Mouse (Mus musculus) lung, embryonic 15.5 days (tissue): ENCODE measurements around the gene Cadm3. TPM values are rescaled to one million over a fixed set of nuclear protein-coding genes. Genes with fewer than 3 reads are reported as not detected.
"Not testable (repeated sequence)": the region's sequence is repeated elsewhere in the genome, so short reads cannot be mapped to it uniquely, and the experiment has no call there.

Experiments
- ATAC-seq: fragments of 200-750 bp; cut with Nextera tagmentation; 2 replicates; pipeline ENCODE4 v1.8.0; 2017; ENCODE audit warnings: moderate number of reproducible peaks, borderline replicate concordance; ENCODE audit not compliant: low FRiP score, low TSS enrichment; ENCODE audit errors: extremely low read depth
- H3K27ac ChIP-seq: fragments of 300-500 bp; sonication (generic); 2 replicates; pipeline ENCODE4 v1.5.1; 2015; ENCODE audit warnings: moderate library complexity, mild to moderate bottlenecking, inconsistent platforms
- H3K27me3 ChIP-seq: fragments of 300-500 bp; sonication (generic); 2 replicates; pipeline ENCODE4 v1.6.1; 2015; ENCODE audit warnings: inconsistent platforms
- H3K36me3 ChIP-seq: fragments of 300-500 bp; sonication (generic); 2 replicates; pipeline ENCODE4 v1.6.1; 2015; ENCODE audit warnings: inconsistent platforms
- H3K4me1 ChIP-seq: fragments of 300-500 bp; sonication (generic); 2 replicates; pipeline ENCODE4 v1.6.1; 2015; ENCODE audit warnings: inconsistent platforms
- H3K4me2 ChIP-seq: fragments of 300-500 bp; sonication (generic); 2 replicates; pipeline ENCODE4 v1.6.1; 2015; ENCODE audit warnings: inconsistent platforms, mild to moderate bottlenecking, moderate library complexity
- H3K4me3 ChIP-seq: fragments of 300-500 bp; sonication (generic); 2 replicates; pipeline ENCODE4 v1.5.1; 2015; ENCODE audit warnings: mild to moderate bottlenecking, inconsistent platforms
- H3K9ac ChIP-seq: fragments of 300-500 bp; sonication (generic); 2 replicates; pipeline ENCODE4 v1.6.1; 2015; ENCODE audit warnings: inconsistent platforms
- H3K9me3 ChIP-seq: fragments of 300-500 bp; sonication (generic); 2 replicates; pipeline ENCODE4 v1.6.1; 2016; ENCODE audit warnings: inconsistent platforms
- WGBS: fragments of 180-500 bp; shearing (Covaris S2); methylation state at CpG from one replicate; pipeline ENCODE4 v1.1.7; 2015; 5-methylcytosine and 5-hydroxymethylcytosine counted together
- polyA plus RNA-seq: library from polyadenylated mRNA; unstranded; fragments of >200 nt; fragmentation: Nextera tagmentation; extraction: Ambion mirVana; gene quantifications from 2 replicates; pipeline ENCODE4 v1.2.1, GENCODE M21; 2015

Gene Cadm3
- polyA plus RNA-seq, 1 experiment from 2014 or later = 1.1 TPM

DNA sequence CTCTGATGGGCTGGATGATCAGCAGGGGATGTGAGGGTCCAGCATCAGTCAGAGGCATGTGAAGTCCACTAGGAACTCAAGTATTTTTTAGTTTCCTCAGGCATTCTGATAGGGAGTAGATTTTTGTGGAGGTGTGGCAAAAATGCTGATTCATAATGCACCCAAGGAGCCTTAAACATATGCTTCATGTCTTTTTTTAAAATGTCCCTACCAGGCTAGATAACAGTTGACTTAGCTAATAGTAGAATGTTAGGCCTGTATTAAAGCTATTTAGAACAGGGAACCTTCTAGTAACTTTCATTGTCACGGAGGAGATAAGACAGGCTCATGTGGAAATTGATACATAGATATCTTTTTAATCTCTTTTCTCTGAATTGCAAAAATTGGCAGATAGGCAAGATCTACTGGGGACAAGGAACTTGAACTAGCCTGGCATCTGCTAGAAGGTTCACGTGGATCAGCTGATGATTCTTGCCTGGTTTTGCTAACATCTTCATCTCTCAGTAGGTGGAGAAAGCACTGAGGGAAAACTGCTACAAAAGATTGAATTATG, 49.5 kb downstream of the Cadm3 start:
- Histone ChIP-seq H3K36me3 (no peaks in the 10 kb centered on the region), H3K4me2 (no peak overlapping the region), H3K4me1 (no peaks in the 10 kb centered on the region), H3K27ac (no peak overlapping the region), H3K4me3 (no peak overlapping the region), H3K9ac (no peak overlapping the region), H3K27me3 (no peaks in the 10 kb centered on the region), H3K9me3 (no peaks in the 10 kb centered on the region)
- WGBS = 86% methylated on average over 2 of the region's 2 CpGs
- no peak for ATAC-seq

DNA sequence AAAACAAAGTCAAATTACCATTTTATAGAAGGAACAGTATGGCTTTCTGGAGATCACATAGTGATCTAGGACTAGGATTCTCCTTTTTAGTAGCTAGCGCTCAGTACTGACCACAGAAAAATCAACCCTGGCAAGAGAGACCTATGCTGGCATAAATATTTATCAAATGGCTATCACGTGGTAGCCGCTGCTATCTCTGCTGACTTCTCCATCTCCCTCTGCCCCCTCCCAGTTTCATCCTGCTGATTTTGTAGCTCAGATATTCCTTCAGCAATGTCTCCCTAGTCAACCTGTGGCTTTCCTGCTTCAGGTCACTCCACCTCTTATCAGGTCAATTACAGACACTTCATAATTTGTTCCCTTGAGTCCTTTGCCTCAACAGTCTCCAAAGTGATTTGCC, 51.8 kb downstream of the Cadm3 start:
- Histone ChIP-seq H3K36me3 (no peaks in the 10 kb centered on the region), H3K27me3 (no peaks in the 10 kb centered on the region), H3K4me1 (no peaks in the 10 kb centered on the region), H3K9ac (no peak overlapping the region), H3K9me3 (no peaks in the 10 kb centered on the region), H3K4me3 (no peak overlapping the region), H3K27ac (no peak overlapping the region), H3K4me2 (no peak overlapping the region)
- 56% methylated on average over 3 of the region's 3 CpGs for WGBS
- ATAC-seq = no peak

DNA sequence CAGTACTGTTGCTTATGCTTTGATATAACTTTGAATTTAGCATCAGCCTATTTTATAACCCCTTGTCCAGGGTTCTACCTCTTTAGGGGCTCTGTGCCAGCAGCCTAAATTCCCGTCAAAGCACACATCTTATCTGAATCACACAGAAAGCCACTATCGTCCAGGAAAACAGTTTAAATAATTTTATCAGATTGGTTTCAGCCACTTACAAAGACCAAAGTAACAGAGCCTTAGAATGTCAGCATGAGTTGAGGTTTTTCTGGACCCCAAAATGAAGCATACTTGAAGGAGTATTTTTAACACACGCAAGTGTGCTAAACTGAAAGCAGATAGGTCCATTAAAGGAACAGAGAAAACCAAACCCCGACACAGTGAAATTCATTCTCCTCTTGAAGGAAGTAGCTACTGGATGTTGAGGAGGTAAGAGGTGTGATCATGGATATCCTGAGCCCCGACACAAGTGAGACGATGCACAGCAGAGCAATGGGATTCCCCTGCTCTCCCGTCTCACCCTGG, 53.9 kb downstream of the Cadm3 start:
- WGBS = 47% methylated on average over 7 of the region's 7 CpGs
- H3K27me3 ChIP-seq, H3K27ac ChIP-seq, H3K36me3 ChIP-seq, H3K4me1 ChIP-seq, H3K9ac ChIP-seq, ATAC-seq, H3K4me3 ChIP-seq, H3K4me2 ChIP-seq, H3K9me3 ChIP-seq: not testable (repeated sequence)

DNA sequence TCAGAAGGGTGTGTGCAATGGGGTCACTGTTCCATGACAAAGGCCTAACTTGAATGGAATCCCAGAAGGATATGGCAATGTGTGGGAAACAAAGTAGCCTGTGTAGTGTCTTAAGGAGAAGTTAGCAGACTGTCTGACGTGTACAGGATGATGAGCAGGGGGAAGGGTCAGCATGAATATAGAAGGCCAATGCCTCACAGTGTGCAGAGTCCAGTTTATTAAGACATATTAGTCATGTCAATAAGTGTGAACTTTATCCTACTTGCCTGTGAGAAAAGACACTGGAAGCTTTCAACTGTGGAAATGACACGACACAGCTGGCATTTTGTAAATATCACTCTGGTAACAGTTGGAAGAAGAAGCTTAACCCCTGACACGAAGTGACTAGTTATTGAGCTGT, 64.7 kb downstream of the Cadm3 start:
- ATAC-seq, H3K9me3 ChIP-seq, H3K4me3 ChIP-seq, H3K27me3 ChIP-seq, H3K36me3 ChIP-seq, H3K4me1 ChIP-seq, H3K4me2 ChIP-seq, H3K9ac ChIP-seq, H3K27ac ChIP-seq: not testable (repeated sequence)
- 29% methylated on average over 3 of the region's 3 CpGs for WGBS

Other genes starting within 250 kb of the Cadm3 start
- gene Olfr1408, start 230.3 kb downstream of the Cadm3 start, polyA plus RNA-seq = not detected in 2 replicates
- not detected in 2 replicates for gene Olfr1406, start 177.1 kb downstream of the Cadm3 start, polyA plus RNA-seq
- gene Olfr218, start 169.9 kb downstream of the Cadm3 start, polyA plus RNA-seq = not detected in 2 replicates
- gene Olfr1404, start 155.3 kb downstream of the Cadm3 start, polyA plus RNA-seq = not detected in 2 replicates
- 0.20 TPM in 1 of 2 replicates, not detected in the other for gene Fcer1a, start 140.5 kb downstream of the Cadm3 start, polyA plus RNA-seq
- gene Olfr418, start 101.7 kb downstream of the Cadm3 start, polyA plus RNA-seq = not detected in 2 replicates
- gene Mptx2, start 89.9 kb downstream of the Cadm3 start, polyA plus RNA-seq = not detected in 2 replicates
- gene Ackr1, start 33.9 kb downstream of the Cadm3 start, polyA plus RNA-seq = 0.64 and 1.2 TPM in 2 replicates
- gene Aim2, start 16.8 kb downstream of the Cadm3 start, polyA plus RNA-seq = 0.84 and 1.7 TPM in 2 replicates
- 0.21 and 0.34 TPM in 2 replicates for gene Ifi206, start 123.3 kb upstream of the Cadm3 start, polyA plus RNA-seq
- 0.04 TPM in 1 of 2 replicates, not detected in the other for gene Ifi214, start 168.3 kb upstream of the Cadm3 start, polyA plus RNA-seq
- gene Ifi213, start 231.6 kb upstream of the Cadm3 start, polyA plus RNA-seq = 0.06 and 0.10 TPM in 2 replicates